ENCODE assay signal across 10 mouse cellular contexts in the genomic region with DNA sequence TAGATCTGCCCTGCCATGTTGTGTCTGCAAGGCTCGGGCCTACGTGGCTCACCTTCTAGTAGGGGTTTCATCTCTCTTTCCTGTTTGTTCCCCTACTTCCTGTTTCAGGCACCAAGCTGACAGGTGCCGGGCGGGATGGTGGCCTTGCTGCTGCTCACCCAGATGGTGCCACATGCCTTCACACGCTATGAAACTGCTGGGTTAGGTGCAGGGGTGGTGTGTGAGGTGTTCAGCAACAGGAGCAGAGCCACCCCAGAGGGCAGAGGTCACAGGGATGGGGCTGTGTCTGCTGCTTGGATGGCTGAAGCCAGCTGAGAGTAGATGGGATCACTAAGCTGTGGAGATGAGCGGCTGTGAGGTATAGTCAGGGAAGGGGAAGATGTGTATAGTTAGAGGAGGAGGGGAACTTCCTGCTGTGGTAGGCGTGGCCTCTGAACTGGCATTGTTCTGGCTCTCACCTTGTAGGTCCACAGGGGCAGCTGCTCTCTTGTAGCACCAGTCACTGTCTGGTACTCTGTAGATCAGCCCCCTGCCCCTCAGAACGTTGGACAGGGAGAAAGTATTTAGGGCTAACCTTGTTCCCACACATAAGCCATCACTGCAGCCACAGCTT. TPM values are rescaled to one million over a fixed set of nuclear protein-coding genes. Genes with fewer than 3 reads are reported as not detected.
DNase-seq lines count a peak whose midpoint lies in the region; ATAC-seq lines count a peak whose summit lies in the region.
"Had no signal": no experiment of that assay in that cellular context is flagged by ENCODE, and none has a peak within 500 bp of the region (broad histone marks: within the 10 kb centered on the region; RNA-seq: fewer than 3 reads in every experiment).

No protein-coding gene starts in this region.

- H3K27ac ChIP-seq in midbrain, embryonic 10.5 days (replicated peaks), result peak overlapping the region; percentile 68
- H3K27ac ChIP-seq in midbrain, embryonic 15.5 days, result no peak overlapping the region

- ATAC-seq in midbrain, embryonic 15.5 days (replicated peaks), result no peak
- ATAC-seq: forebrain, embryonic 14.5 days had no signal

- peaks cover 62% of the 10 kb centered on the region for H3K4me1 ChIP-seq in midbrain, embryonic 10.5 days
- peaks cover 32% of the 10 kb centered on the region for H3K4me1 ChIP-seq in midbrain, embryonic 15.5 days
- peaks cover 100% of the 10 kb centered on the region for H3K4me1 ChIP-seq in megakaryocyte, embryonic 14.5 days

- DNase-seq in midbrain, embryonic 10.5 days (ENCODE audit: low spot score), result no peak
- DNase-seq in WW6 (ENCODE audit: low read depth, low spot score), result peak; percentile 26
- peak; percentile 74 to 82 for DNase-seq in thymus, postnatal 10 days (ENCODE audit: low spot score in 2 of 2)
- no peak for DNase-seq in embryo, embryonic 10.5 days (ENCODE audit: low spot score)
- DNase-seq in ovary, adult 18-20 months (ENCODE audit: low spot score), result no peak
- DNase-seq: adrenal gland, postnatal 10 days had no signal

- WGBS in midbrain, embryonic 10.5 days, result 58% methylated on average over 8 of the region's 8 CpGs
- WGBS in midbrain, embryonic 15.5 days, result 61% methylated on average over 8 of the region's 8 CpGs

- H3K36me3 ChIP-seq in midbrain, embryonic 10.5 days, result peaks cover 24% of the 10 kb centered on the region
- H3K36me3 ChIP-seq in midbrain, embryonic 15.5 days (replicated peaks), result no peaks in the 10 kb centered on the region
- peaks cover 93% of the 10 kb centered on the region for H3K36me3 ChIP-seq in megakaryocyte, embryonic 14.5 days (replicated peaks; ENCODE audit: low read length)

- H3K4me2 ChIP-seq in midbrain, embryonic 15.5 days, result no peak overlapping the region
- H3K4me2 ChIP-seq: heart, embryonic 12.5 days had no signal

- no peak overlapping the region for H3K9ac ChIP-seq in midbrain, embryonic 15.5 days
- H3K9ac ChIP-seq: heart, embryonic 12.5 days had no signal

- no peaks in the 10 kb centered on the region for H3K27me3 ChIP-seq in midbrain, embryonic 10.5 days (ENCODE audit: low read depth, poor library complexity, severe bottlenecking)
- H3K27me3 ChIP-seq in midbrain, embryonic 15.5 days (replicated peaks), result no peaks in the 10 kb centered on the region
- H3K27me3 ChIP-seq in megakaryocyte, embryonic 14.5 days (replicated peaks), result no peaks in the 10 kb centered on the region
- H3K27me3 ChIP-seq: heart, embryonic 12.5 days had no signal

- no peak overlapping the region for H3K4me3 ChIP-seq in midbrain, embryonic 10.5 days
- no peak overlapping the region for H3K4me3 ChIP-seq in midbrain, embryonic 15.5 days
- peak overlapping the region; percentile 40 for H3K4me3 ChIP-seq in megakaryocyte, embryonic 14.5 days (replicated peaks)
- H3K4me3 ChIP-seq: heart, embryonic 12.5 days had no signal

- H3K9me3 ChIP-seq in midbrain, embryonic 10.5 days (replicated peaks), result 0 out of 2 replicates have a peak, but pooled peaks cover 7% of the 10 kb centered on the region
- H3K9me3 ChIP-seq in midbrain, embryonic 15.5 days, result no peaks in the 10 kb centered on the region
- peaks cover 12% of the 10 kb centered on the region for H3K9me3 ChIP-seq in megakaryocyte, embryonic 14.5 days

RNA-seq across cellular contexts. Expression of a gene that starts 42.5 kb away (rescaled TPM):
- polyA plus RNA-seq in midbrain, embryonic 10.5 days (2016; fragmentation: Nextera tagmentation; extraction: Ambion mirVana), result 35.3 and 47.5 TPM in 2 replicates
- 67.4 and 78.1 TPM in 2 replicates for polyA plus RNA-seq in midbrain, embryonic 15.5 days (2015; fragmentation: Nextera tagmentation; extraction: Ambion mirVana)
- polyA plus RNA-seq in megakaryocyte, embryonic 14.5 days (2012; ENCODE audit: insufficient read depth, low replicate concordance), result 55.0 and 143 TPM in 2 replicates

Comparison
In these comparisons a context has a peak if more than half of its experiments do, and no peak if none do; other contexts are left out.
1. DNase-seq: peak in WW6 (single experiment) and thymus, postnatal 10 days (2 of 2); none in midbrain, embryonic 10.5 days (single experiment), embryo, embryonic 10.5 days (single experiment) and ovary, adult 18-20 months (single experiment).